Mouse (Mus musculus) ES-Bruce4 (cell line): ENCODE results near the gene Hyal1. TPM values are rescaled to one million over a fixed set of nuclear protein-coding genes. Genes with fewer than 3 reads are reported as not detected.
A peak's percentile ranks its signal among the peaks of the same experiment; 100 is the strongest.

Experiments used
- H3K27ac ChIP-seq: 2 replicates; pipeline ENCODE4 v1.5.1; 2012; ENCODE audit warnings: low read length, inconsistent platforms; ENCODE audit not compliant: insufficient read depth
- H3K27me3 ChIP-seq: 2 replicates; pipeline ENCODE4 v1.6.1; 2012; ENCODE audit warnings: mild to moderate bottlenecking, low read length, inconsistent platforms; ENCODE audit not compliant: control insufficient read depth, poor library complexity, insufficient read depth, severe bottlenecking
- H3K36me3 ChIP-seq: 2 replicates; pipeline ENCODE4 v1.6.1; 2012; ENCODE audit warnings: inconsistent platforms, mild to moderate bottlenecking, low read length, moderate library complexity; ENCODE audit not compliant: control insufficient read depth, poor library complexity, insufficient read depth, severe bottlenecking
- H3K4me1 ChIP-seq: one replicate; pipeline ENCODE4 v1.8.1; 2011; ENCODE audit warnings: low read length; ENCODE audit not compliant: control insufficient read depth, insufficient read depth
- H3K4me3 ChIP-seq: 2 replicates; pipeline ENCODE4 v1.5.1; 2011; ENCODE audit warnings: low read depth, mild to moderate bottlenecking, low read length
- H3K9ac ChIP-seq: 2 replicates; pipeline ENCODE4 v1.6.1; 2012; ENCODE audit warnings: low read depth, mild to moderate bottlenecking, inconsistent platforms; ENCODE audit not compliant: poor library complexity, severe bottlenecking
- H3K9me3 ChIP-seq: replicated peaks from 2 replicates; pipeline ENCODE4 v1.6.1; 2012; ENCODE audit warnings: mild to moderate bottlenecking, low read length, inconsistent platforms; ENCODE audit not compliant: control insufficient read depth, poor library complexity, insufficient read depth, severe bottlenecking
- CTCF ChIP-seq: IDR thresholded peaks from one replicate; pipeline ENCODE4 v1.8.1; 2011; ENCODE audit warnings: low read depth, low read length
- EP300 ChIP-seq: IDR thresholded peaks from 2 replicates; pipeline ENCODE4 v1.6.1; 2011; ENCODE audit warnings: low read depth, low read length; ENCODE audit not compliant: insufficient read depth
- POLR2A ChIP-seq: IDR thresholded peaks from one replicate; pipeline ENCODE4 v1.8.1; 2011; ENCODE audit warnings: low read length; ENCODE audit not compliant: insufficient read depth
- polyA plus RNA-seq: library from polyadenylated mRNA; stranded (reverse); fragments of >200 nt; gene quantifications from 2 replicates; pipeline ENCODE4 v1.2.4, GENCODE M21; 2011; ENCODE audit warnings: low read depth; ENCODE audit not compliant: missing spikeins, insufficient read depth, insufficient read length

Gene Hyal1
- polyA plus RNA-seq, 1 experiment = 25.8 TPM

GRCm38 (mm10) chr9:107567702-107568319, 8.9 kb upstream of the Hyal1 start, which contains the start of gene Hyal2:
Gene Hyal2, plus strand, starts transcription at chr9:107567945.
- Histone ChIP-seq H3K36me3 (peaks cover 12% of the 10 kb centered on the region), H3K27ac (no peak within 1 kb of the TSS; the same call in 1 of the 2 replicates), H3K9me3 (no peaks in the 10 kb centered on the region), H3K9ac (peak within 1 kb of the TSS; percentile 87), H3K4me1 (peaks cover 2% of the 10 kb centered on the region), H3K4me3 (peak within 1 kb of the TSS; percentile 81), H3K27me3 (no peaks in the 10 kb centered on the region)
- no peak for TF ChIP-seq CTCF
- no peak for TF ChIP-seq POLR2A
- TF ChIP-seq EP300 = no peak

GRCm38 (mm10) chr9:107568331-107569261, 8.1 kb upstream of the Hyal1 start:
- Histone ChIP-seq H3K4me3 (peak overlapping the region; percentile 81), H3K27me3 (no peaks in the 10 kb centered on the region), H3K36me3 (peaks cover 12% of the 10 kb centered on the region), H3K9me3 (no peaks in the 10 kb centered on the region), H3K9ac (peak overlapping the region; percentile 87), H3K4me1 (peaks cover 2% of the 10 kb centered on the region), H3K27ac (no peak overlapping the region; the same call in 1 of the 2 replicates)
- TF ChIP-seq EP300 (no peak), POLR2A (no peak), CTCF (no peak)

- Histone ChIP-seq H3K27ac (no peak overlapping the region), H3K4me3 (peak overlapping the region; percentile 81), H3K36me3 (peaks cover 12% of the 10 kb centered on the region), H3K4me1 (peaks cover 2% of the 10 kb centered on the region), H3K9me3 (no peaks in the 10 kb centered on the region), H3K27me3 (no peaks in the 10 kb centered on the region), H3K9ac (peak overlapping the region; percentile 87)
- TF ChIP-seq EP300 (no peak), CTCF (no peak), POLR2A (no peak)
These were observed 7.5 kb upstream of the Hyal1 start for GRCm38 (mm10) chr9:107569270-107569669.

- Histone ChIP-seq H3K9me3 (no peaks in the 10 kb centered on the region), H3K4me1 (peaks cover 2% of the 10 kb centered on the region), H3K4me3 (peak overlapping the region; percentile 81), H3K27ac (no peak overlapping the region; the same call in 1 of the 2 replicates), H3K36me3 (peaks cover 12% of the 10 kb centered on the region), H3K27me3 (no peaks in the 10 kb centered on the region), H3K9ac (peak overlapping the region; percentile 87)
- TF ChIP-seq POLR2A (no peak), EP300 (no peak), CTCF (no peak)
These were observed 6.7 kb upstream of the Hyal1 start for GRCm38 (mm10) chr9:107570016-107570415.

- Histone ChIP-seq H3K27ac (no peak overlapping the region), H3K27me3 (no peaks in the 10 kb centered on the region), H3K4me1 (peaks cover 2% of the 10 kb centered on the region), H3K9ac (peak overlapping the region; percentile 87; the same call in 1 of the 2 replicates), H3K9me3 (no peaks in the 10 kb centered on the region), H3K36me3 (peaks cover 12% of the 10 kb centered on the region), H3K4me3 (no peak overlapping the region)
- TF ChIP-seq EP300 (no peak), POLR2A (no peak), CTCF (no peak)
These were observed 5.9 kb upstream of the Hyal1 start for GRCm38 (mm10) chr9:107570845-107571244.
